Mouse (Mus musculus) megakaryocyte, embryonic 14.5 days (primary cell): ENCODE data around the gene Tmem119.

Experiments
- FLI1 ChIP-seq: IDR thresholded peaks from 2 replicates; pipeline ENCODE4 v1.6.1; 2012; ENCODE audit warnings: low read length, inconsistent platforms, mixed read lengths
- GATA1 ChIP-seq: IDR thresholded peaks from 3 replicates; pipeline ENCODE4 v1.6.1; 2012; ENCODE audit warnings: mixed read lengths, low read length, inconsistent platforms, borderline replicate concordance

DNA sequence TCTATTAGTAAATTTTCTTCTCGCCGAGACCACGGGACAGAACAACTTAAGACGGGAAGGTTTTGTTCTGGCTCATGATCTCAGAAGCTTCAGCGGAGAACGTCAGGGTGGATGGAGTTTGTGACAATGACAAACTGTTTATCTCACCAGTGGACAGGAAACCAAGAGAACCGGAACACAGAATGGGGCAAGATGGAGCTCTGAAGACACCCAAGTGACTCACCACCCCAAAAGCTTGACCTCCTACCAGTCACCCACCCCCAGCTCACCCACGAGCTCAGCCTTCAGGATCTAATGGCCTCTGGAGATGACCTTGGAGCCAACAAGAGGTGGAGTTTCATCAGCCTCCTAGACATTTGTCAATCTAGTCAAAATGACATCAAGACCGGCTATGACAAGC lies 5.0 kb upstream of the Tmem119 start:
- no peak for TF ChIP-seq GATA1
- TF ChIP-seq FLI1, result no peak
